Mouse (Mus musculus) stomach, postnatal 0 days (tissue): ENCODE results near the gene Kng2. TPM values are rescaled to one million over a fixed set of nuclear protein-coding genes. Genes with fewer than 3 reads are reported as not detected.

ENCODE experiments used
- ATAC-seq: fragments of 200-750 bp; cut with Nextera tagmentation; 2 replicates; pipeline ENCODE4 v1.8.0; 2017; ENCODE audit not compliant: low FRiP score, low TSS enrichment
- DNase-seq: peaks from one replicate; pipeline ENCODE4 v3.0.0-alpha.2; 2016; ENCODE audit warnings: low spot score
- H3K27ac ChIP-seq: fragments of 300-500 bp; sonication (generic); replicated peaks from 2 replicates; pipeline ENCODE4 v1.5.1; 2014; ENCODE audit warnings: mild to moderate bottlenecking, control low read depth
- H3K27me3 ChIP-seq: fragments of 300-500 bp; sonication (generic); 2 replicates; pipeline ENCODE4 v1.6.1; 2014; ENCODE audit warnings: low read length; ENCODE audit not compliant: control insufficient read depth, insufficient read depth
- H3K36me3 ChIP-seq: fragments of 300-500 bp; sonication (generic); 2 replicates; pipeline ENCODE4 v1.6.1; 2014; ENCODE audit warnings: low read length, mixed read lengths; ENCODE audit not compliant: control insufficient read depth, insufficient read depth
- H3K4me1 ChIP-seq: fragments of 300-500 bp; sonication (generic); replicated peaks from 2 replicates; pipeline ENCODE4 v1.6.1; 2014; ENCODE audit warnings: antibody characterized with exemption; ENCODE audit not compliant: control insufficient read depth, insufficient read depth
- H3K4me2 ChIP-seq: fragments of 300-500 bp; sonication (generic); replicated peaks from 2 replicates; pipeline ENCODE4 v1.6.1; 2014; ENCODE audit warnings: low read depth, mild to moderate bottlenecking, control low read depth, moderate library complexity
- H3K4me3 ChIP-seq: fragments of 300-500 bp; sonication (generic); 2 replicates; pipeline ENCODE4 v1.5.1; 2014; ENCODE audit warnings: low read depth, low read length, control low read depth
- H3K9ac ChIP-seq: fragments of 300-500 bp; sonication (generic); 2 replicates; pipeline ENCODE4 v1.6.1; 2014; ENCODE audit warnings: mild to moderate bottlenecking, low read length, control low read depth, mixed read lengths
- H3K9me3 ChIP-seq: fragments of 300-500 bp; sonication (generic); 2 replicates; pipeline ENCODE4 v1.6.1; 2016; ENCODE audit warnings: low read length; ENCODE audit not compliant: control insufficient read depth
- CTCF ChIP-seq: IDR thresholded peaks from 2 replicates; pipeline ENCODE4 v1.5.1; 2016; ENCODE audit warnings: antibody characterized with exemption, low read depth, mild to moderate bottlenecking, moderate library complexity
- EP300 ChIP-seq: optimal IDR thresholded peaks from 2 replicates; pipeline ENCODE3; 2016; ENCODE audit warnings: antibody characterized with exemption
- WGBS: fragments of 180-500 bp; shearing (Covaris S2); extraction: QIAGEN DNeasy Blood & Tissue Kit; methylation state at CpG from one replicate; pipeline ENCODE4 v1.1.7; 2014; 5-methylcytosine and 5-hydroxymethylcytosine counted together
- polyA plus RNA-seq: library from polyadenylated mRNA; unstranded; fragments of >200 nt; fragmentation: Nextera tagmentation; extraction: Ambion mirVana; gene quantifications from 2 replicates; pipeline ENCODE4 v1.2.1, GENCODE M21; 2015

The Kng2 gene
- polyA plus RNA-seq, 1 experiment from 2014 or later, result 0.96 TPM

DNA sequence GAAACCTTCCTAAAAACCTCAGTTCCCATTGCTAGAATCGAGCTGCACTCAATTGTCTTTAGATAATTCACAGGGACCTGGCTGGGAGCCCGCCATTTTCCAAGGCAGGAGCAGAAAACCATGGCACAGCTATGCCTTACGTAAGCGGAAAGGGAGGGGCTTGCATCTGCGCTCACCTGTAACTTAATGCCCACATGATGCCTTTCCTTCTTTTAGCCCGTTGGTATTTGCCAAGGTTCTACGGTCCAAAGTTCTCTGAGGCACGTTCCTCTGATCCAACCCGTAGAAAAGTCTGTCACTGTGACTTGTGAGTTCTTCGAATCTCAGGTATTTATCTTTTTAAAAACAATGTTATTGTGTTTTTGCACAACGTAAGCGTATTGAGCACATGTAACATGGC is 91.7 kb downstream of the Kng2 start:
- Histone ChIP-seq H3K4me3 (no peak overlapping the region), H3K9ac (no peak overlapping the region), H3K4me1 (no peaks in the 10 kb centered on the region), H3K36me3 (no peaks in the 10 kb centered on the region), H3K4me2 (no peak overlapping the region), H3K27ac (no peak overlapping the region), H3K9me3 (no peaks in the 10 kb centered on the region), H3K27me3 (no peaks in the 10 kb centered on the region)
- DNase-seq (no peak), ATAC-seq (no peak)
- 88% methylated on average over 12 of the region's 12 CpGs for WGBS
- TF ChIP-seq CTCF (no peak), EP300 (no peak)

Other genes starting within 250 kb of the Kng2 start
- 0.11 and 0.15 TPM in 2 replicates for gene Crygs, start 217.9 kb downstream of the Kng2 start, polyA plus RNA-seq
- gene Tbccd1, start 171.8 kb downstream of the Kng2 start, polyA plus RNA-seq, result 11.5 and 12.2 TPM in 2 replicates
- 93.5 and 94.2 TPM in 2 replicates for gene Dnajb11, start 171.6 kb downstream of the Kng2 start, polyA plus RNA-seq
- gene Ahsg, start 138.2 kb downstream of the Kng2 start, polyA plus RNA-seq, result 29.1 and 50.8 TPM in 2 replicates
- 72.3 and 73.2 TPM in 2 replicates for gene Fetub, start 111.1 kb downstream of the Kng2 start, polyA plus RNA-seq
- gene Hrg, start 78.4 kb downstream of the Kng2 start, polyA plus RNA-seq, result 0.28 and 0.56 TPM in 2 replicates
- 4.3 and 10.5 TPM in 2 replicates for gene Kng1, start 28.4 kb upstream of the Kng2 start, polyA plus RNA-seq
- gene Eif4a2, start 78.0 kb upstream of the Kng2 start, polyA plus RNA-seq, result 99.0 and 107 TPM in 2 replicates
- 35.9 and 38.0 TPM in 2 replicates for gene Rfc4, start 98.3 kb upstream of the Kng2 start, polyA plus RNA-seq
- gene Adipoq, start 117.1 kb upstream of the Kng2 start, polyA plus RNA-seq, result not detected in 2 replicates
- gene St6gal1, start 195.3 kb upstream of the Kng2 start, polyA plus RNA-seq, result 7.7 and 7.9 TPM in 2 replicates